Mouse (Mus musculus) ES-E14 (cell line): ENCODE data around the gene Gp9.

Experiments
- CHD2 ChIP-seq: IDR thresholded peaks from 2 replicates; pipeline ENCODE4 v1.6.1; 2014; ENCODE audit warnings: mild to moderate bottlenecking, low read depth, low read length, inconsistent platforms
- HCFC1 ChIP-seq: IDR thresholded peaks from 2 replicates; pipeline ENCODE4 v1.6.1; 2012; ENCODE audit warnings: low read length, inconsistent platforms, borderline replicate concordance; ENCODE audit not compliant: insufficient read depth
- MAFK ChIP-seq: IDR thresholded peaks from 2 replicates; pipeline ENCODE4 v1.6.1; 2014; ENCODE audit warnings: mild to moderate bottlenecking, low read depth, low read length, inconsistent platforms; ENCODE audit not compliant: insufficient read depth
- ZC3H11A ChIP-seq: IDR thresholded peaks from 2 replicates; pipeline ENCODE4 v1.6.1; 2012; ENCODE audit warnings: low read depth, mild to moderate bottlenecking, inconsistent platforms, low read length, borderline replicate concordance
- ZNF384 ChIP-seq: IDR thresholded peaks from 2 replicates; pipeline ENCODE4 v1.6.1; 2012; ENCODE audit warnings: low read depth, low read length, inconsistent platforms

GRCm38 (mm10) chr6:87775588-87776245, 2.2 kb upstream of the Gp9 start:
- TF ChIP-seq ZC3H11A (no peak), CHD2 (no peak), MAFK (no peak), ZNF384 (no peak), HCFC1 (no peak)
